ENCODE assay signal across 7 mouse cellular contexts in genomic region chr7:102441657-102442391, GRCm38 (mm10). TPM values are rescaled to one million over a fixed set of nuclear protein-coding genes. Genes with fewer than 3 reads are reported as not detected.
DNase-seq lines count a peak whose midpoint lies in the region; ATAC-seq and TF ChIP-seq lines count a peak whose summit lies in the region.

Gene Rrm1, plus strand, starts transcription at chr7:102441695.

- peak within 1 kb of the TSS; percentile 94 for H3K27ac ChIP-seq in embryonic facial prominence, embryonic 10.5 days (replicated peaks)
- H3K27ac ChIP-seq in intestine, postnatal 0 days (ENCODE audit: low read depth, low read length): peak within 1 kb of the TSS; percentile 37
- peak within 1 kb of the TSS; percentile 83 for H3K27ac ChIP-seq in midbrain, embryonic 12.5 days (replicated peaks)
- H3K27ac ChIP-seq in small intestine, adult 2 months (ENCODE audit: insufficient read depth, low read depth, low read length): peak within 1 kb of the TSS; percentile 50; the same call in 1 of the 2 replicates

- 0 out of 2 replicates have a peak, but pooled peaks have one; percentile 21 for TF ChIP-seq POLR2A in small intestine, adult 2 months (IDR thresholded peaks at IDR 0.05; ENCODE audit: low read depth, low read length)

- peak; percentile 99 for ATAC-seq in intestine, postnatal 0 days
- peak; percentile 98 for ATAC-seq in midbrain, embryonic 12.5 days (ENCODE audit: low FRiP score, low read depth)

- H3K4me3 ChIP-seq in embryonic facial prominence, embryonic 10.5 days: peak within 1 kb of the TSS; percentile 78
- H3K4me3 ChIP-seq in intestine, postnatal 0 days (ENCODE audit: low read depth, low read length): peak within 1 kb of the TSS; percentile 79
- H3K4me3 ChIP-seq in midbrain, embryonic 12.5 days: peak within 1 kb of the TSS; percentile 87
- H3K4me3 ChIP-seq in small intestine, adult 2 months (ENCODE audit: low read depth, low read length): peak within 1 kb of the TSS; percentile 94

- no peaks in the 10 kb centered on the region for H3K9me3 ChIP-seq in embryonic facial prominence, embryonic 10.5 days
- H3K9me3 ChIP-seq in intestine, postnatal 0 days (ENCODE audit: control insufficient read depth): no peaks in the 10 kb centered on the region
- H3K9me3 ChIP-seq in midbrain, embryonic 12.5 days: no peaks in the 10 kb centered on the region

- peaks cover 16% of the 10 kb centered on the region for H3K27me3 ChIP-seq in embryonic facial prominence, embryonic 10.5 days (replicated peaks; ENCODE audit: low read depth, poor library complexity, severe bottlenecking)
- H3K27me3 ChIP-seq in intestine, postnatal 0 days (replicated peaks; ENCODE audit: control insufficient read depth, insufficient read depth, low read length): no peaks in the 10 kb centered on the region
- peaks cover 9% of the 10 kb centered on the region; the same call in 1 of the 2 replicates for H3K27me3 ChIP-seq in midbrain, embryonic 12.5 days
- H3K27me3 ChIP-seq in small intestine, adult 2 months (ENCODE audit: control insufficient read depth, insufficient read depth, low read length): no peaks in the 10 kb centered on the region

- H3K36me3 ChIP-seq in embryonic facial prominence, embryonic 10.5 days (replicated peaks): peaks cover 33% of the 10 kb centered on the region
- H3K36me3 ChIP-seq in intestine, postnatal 0 days (ENCODE audit: control insufficient read depth, insufficient read depth): peaks cover 10% of the 10 kb centered on the region; the same call in 1 of the 2 replicates
- H3K36me3 ChIP-seq in midbrain, embryonic 12.5 days: peaks cover 16% of the 10 kb centered on the region
- H3K36me3 ChIP-seq in small intestine, adult 2 months (ENCODE audit: control insufficient read depth, insufficient read depth, low read length): peaks cover 6% of the 10 kb centered on the region

- peak within 1 kb of the TSS; percentile 80 for H3K9ac ChIP-seq in intestine, postnatal 0 days (ENCODE audit: low read depth, low read length)
- H3K9ac ChIP-seq in midbrain, embryonic 12.5 days (replicated peaks): peak within 1 kb of the TSS; percentile 89

- H3K4me1 ChIP-seq in embryonic facial prominence, embryonic 10.5 days: peaks cover 18% of the 10 kb centered on the region
- peaks cover 3% of the 10 kb centered on the region; the same call in 1 of the 2 replicates for H3K4me1 ChIP-seq in intestine, postnatal 0 days (replicated peaks; ENCODE audit: control insufficient read depth, insufficient read depth, low read length)
- H3K4me1 ChIP-seq in midbrain, embryonic 12.5 days: peaks cover 19% of the 10 kb centered on the region
- H3K4me1 ChIP-seq in small intestine, adult 2 months (ENCODE audit: control insufficient read depth, insufficient read depth, insufficient read length, low read length): 0 out of 2 replicates have a peak, but pooled peaks cover 2% of the 10 kb centered on the region

- WGBS in embryonic facial prominence, embryonic 10.5 days: under 1% methylated on average over 56 of the region's 56 CpGs
- under 1% methylated on average over 56 of the region's 56 CpGs for WGBS in intestine, postnatal 0 days
- WGBS in midbrain, embryonic 12.5 days: under 1% methylated on average over 50 of the region's 56 CpGs
- under 1% methylated on average over 56 of the region's 56 CpGs for WGBS in small intestine, adult 2 months

- H3K4me2 ChIP-seq in intestine, postnatal 0 days (replicated peaks; ENCODE audit: low read depth): peak within 1 kb of the TSS; percentile 82
- peak within 1 kb of the TSS; percentile 76 for H3K4me2 ChIP-seq in midbrain, embryonic 12.5 days (replicated peaks)

- peak; percentile 97 for DNase-seq in adrenal gland, postnatal 10 days
- DNase-seq in embryonic facial prominence, embryonic 10.5 days (ENCODE audit: low spot score): peak; percentile 96
- DNase-seq in gonadal fat pad, adult 2 months (ENCODE audit: low read depth): peak; percentile 84
- peak; percentile 95 for DNase-seq in left cerebral cortex, postnatal 4 days

- intact Hi-C loops in left cerebral cortex, postnatal 4 days (cut with DNase I): no loop called here

- no peak for TF ChIP-seq CTCF in intestine, postnatal 0 days (IDR thresholded peaks at IDR 0.05; ENCODE audit: low read depth)
- TF ChIP-seq CTCF in small intestine, adult 2 months (IDR thresholded peaks at IDR 0.05; ENCODE audit: extremely low read depth, insufficient read length, insufficient replicate concordance, low read depth, low read length): no peak

RNA-seq across cellular contexts. Expression of gene Rrm1, which starts in this region (rescaled TPM):
- 10 to 100 TPM; 33.7 to 50.4 TPM for total RNA-seq in adrenal gland, postnatal 10 days (2021)
- 267 and 280 TPM in 2 replicates for polyA plus RNA-seq in embryonic facial prominence, embryonic 10.5 days (2016; fragmentation: Nextera tagmentation; extraction: Ambion mirVana)
- polyA plus RNA-seq in gonadal fat pad, adult 2 months (2012; rRNA removed): 13.2 and 13.8 TPM in 2 replicates
- 22.7 and 23.4 TPM in 2 replicates for polyA plus RNA-seq in intestine, postnatal 0 days (2015; fragmentation: Nextera tagmentation; extraction: Ambion mirVana)
- 10 to 100 TPM; 24.8 to 25.0 TPM for total RNA-seq in left cerebral cortex, postnatal 4 days (2021)
- polyA plus RNA-seq in midbrain, embryonic 12.5 days (2016; fragmentation: Nextera tagmentation; extraction: Ambion mirVana): 166 and 169 TPM in 2 replicates
- polyA plus RNA-seq in small intestine, adult 2 months (2012; rRNA removed): 2.2 and 4.0 TPM in 2 replicates

Comparison
In these comparisons a context has a peak if more than half of its experiments do, and no peak if none do; other contexts are left out.
1. Peak in every context shown above with its lines: DNase-seq, ATAC-seq, H3K4me3 ChIP-seq and H3K27ac ChIP-seq.
2. H3K27ac ChIP-seq: peak in every context shown above with its lines; median percentile 94 in embryonic facial prominence, embryonic 10.5 days; 83 in midbrain, embryonic 12.5 days; 50 in small intestine, adult 2 months; 37 in intestine, postnatal 0 days.